Mouse (Mus musculus): ENCODE measurements at regions not wholly inside any gene's neighbourhood (a gene's known extent, or its start where the extent isn't known, plus 50 kb on each side); places are given as distances from the start of the nearest gene placed in this dataset.

DNA sequence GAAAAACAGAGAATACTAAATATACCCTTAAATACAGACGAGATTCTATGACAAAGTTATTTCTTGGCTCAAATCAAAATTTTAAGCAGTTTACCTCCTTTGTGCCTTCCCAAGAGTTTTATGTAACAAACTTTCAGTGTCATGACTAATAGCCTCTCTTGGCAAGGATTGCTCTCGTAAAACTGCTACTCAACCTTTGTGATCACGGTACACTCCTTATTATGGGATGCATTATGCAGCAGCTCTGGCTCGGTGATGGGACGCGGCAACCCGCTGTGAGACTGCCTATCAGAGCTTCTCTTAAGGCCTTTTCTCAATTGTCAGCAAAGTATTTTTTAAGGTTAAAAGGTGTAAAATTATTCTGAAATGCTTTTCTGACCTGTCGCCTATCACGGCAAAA lies 59.8 kb upstream of the Spaca7 start:
- H3K36me3 ChIP-seq = no peaks in the 10 kb centered on the region
- H3K9me3 ChIP-seq = no peaks in the 10 kb centered on the region
- no peak overlapping the region for H3K4me3 ChIP-seq
- WGBS = 54% methylated on average over 9 of the region's 9 CpGs
- H3K27me3 ChIP-seq (ENCODE audit: insufficient read depth, poor library complexity, severe bottlenecking) = peaks cover 8% of the 10 kb centered on the region
- H3K27ac ChIP-seq = no peak overlapping the region
- peaks cover 42% of the 10 kb centered on the region for H3K4me1 ChIP-seq (replicated peaks)
- no peak for DNase-seq (ENCODE audit: low spot score)

DNA sequence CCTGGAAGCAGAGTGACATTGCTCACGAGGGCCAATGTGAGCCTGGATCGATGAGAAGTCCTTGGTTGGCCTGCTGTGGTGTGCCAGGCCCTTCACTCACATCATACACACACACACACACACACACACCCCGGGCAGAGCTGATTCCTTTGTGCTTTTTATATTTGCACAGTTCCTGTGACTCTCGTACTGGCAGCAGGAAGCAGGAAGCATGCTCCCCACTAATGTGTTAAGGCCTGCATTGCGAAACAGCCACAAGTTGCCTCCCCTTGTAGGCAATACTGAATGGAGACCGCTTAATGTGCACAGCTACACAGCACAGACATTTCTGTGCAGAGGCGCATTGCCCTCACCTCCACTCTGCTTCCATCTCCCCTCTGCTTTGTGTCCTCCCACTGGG lies 58.7 kb upstream of the Spaca7 start:
- peaks cover 4% of the 10 kb centered on the region for H3K9me3 ChIP-seq
- H3K36me3 ChIP-seq = no peaks in the 10 kb centered on the region
- no peak for DNase-seq (ENCODE audit: low spot score)
- peaks cover 49% of the 10 kb centered on the region for H3K4me1 ChIP-seq (replicated peaks)
- WGBS = 75% methylated on average over 7 of the region's 7 CpGs
- H3K27ac ChIP-seq = peak overlapping the region; percentile 75
- peaks cover 10% of the 10 kb centered on the region for H3K27me3 ChIP-seq (ENCODE audit: insufficient read depth, poor library complexity, severe bottlenecking)
- H3K4me3 ChIP-seq = no peak overlapping the region

DNA sequence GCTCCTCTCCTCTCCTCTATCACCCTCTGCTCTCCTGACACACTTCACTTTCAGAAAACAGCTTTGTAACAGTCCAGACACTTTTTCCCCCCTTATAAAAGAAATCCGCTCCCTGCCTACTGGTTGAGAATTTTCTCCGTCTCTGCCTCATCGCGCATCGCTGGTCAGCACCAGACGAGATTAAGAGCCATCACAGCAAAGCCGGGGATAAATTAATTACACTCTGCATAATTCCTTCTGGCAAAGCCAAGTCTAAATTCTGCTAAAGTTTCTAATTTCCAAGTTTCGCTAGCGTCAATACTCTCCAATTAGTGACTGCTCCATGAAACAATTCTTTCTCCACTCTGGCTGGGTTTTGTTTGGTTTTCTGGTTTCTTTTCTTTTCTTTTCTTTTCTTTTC lies 51.2 kb upstream of the Spaca7 start:
- DNase-seq (ENCODE audit: low spot score) = no peak
- Histone ChIP-seq H3K27me3 (ENCODE audit: insufficient read depth, poor library complexity, severe bottlenecking) (peaks cover 25% of the 10 kb centered on the region), H3K4me3 (no peak overlapping the region), H3K27ac (0 out of 2 replicates have a peak overlapping the region, but pooled peaks have one; percentile 19), H3K9me3 (peaks cover 9% of the 10 kb centered on the region), H3K36me3 (no peaks in the 10 kb centered on the region), H3K4me1 (replicated peaks) (peaks cover 39% of the 10 kb centered on the region)
- 42% methylated on average over 9 of the region's 9 CpGs for WGBS
